Mouse (Mus musculus) brain, embryonic 18.5 days (tissue): ENCODE measurements around the gene Adat1.
"Not testable (repeated sequence)": the region's sequence is repeated elsewhere in the genome, so short reads cannot be mapped to it uniquely, and the experiment has no call there.

ENCODE experiments used
- DNase-seq: peaks from one replicate; pipeline ENCODE4 v3.0.0-alpha.2; 2012; ENCODE audit warnings: low read depth, low spot score

Gene Adat1

GRCm38 (mm10) chr8:111938076-111938985, 53.8 kb downstream of the Adat1 start:
- DNase-seq = not testable (repeated sequence)

GRCm38 (mm10) chr8:111937184-111937583, 54.9 kb downstream of the Adat1 start:
- DNase-seq = no peak

GRCm38 (mm10) chr8:111934201-111934600, 57.9 kb downstream of the Adat1 start:
- DNase-seq = no peak

GRCm38 (mm10) chr8:111933348-111934076, 58.6 kb downstream of the Adat1 start, which contains the start of gene Tmem231:
Gene Tmem231 (minus strand): TSS chr8:111933881.
- peak; percentile 88 for DNase-seq

- DNase-seq = no peak
These were observed 59.3 kb downstream of the Adat1 start for GRCm38 (mm10) chr8:111932580-111933336.

- no peak for DNase-seq
These were observed 60.4 kb downstream of the Adat1 start for GRCm38 (mm10) chr8:111931721-111932120.

GRCm38 (mm10) chr8:111929648-111930344, 62.3 kb downstream of the Adat1 start:
- DNase-seq = no peak

GRCm38 (mm10) chr8:111924976-111925375, 67.1 kb downstream of the Adat1 start:
- DNase-seq = no peak

GRCm38 (mm10) chr8:111923383-111923804, 68.7 kb downstream of the Adat1 start:
- no peak for DNase-seq

- no peak for DNase-seq
These were observed 71.1 kb downstream of the Adat1 start for GRCm38 (mm10) chr8:111920971-111921370.

GRCm38 (mm10) chr8:111919663-111920062, 72.4 kb downstream of the Adat1 start:
- DNase-seq = no peak
